Mouse (Mus musculus) embryonic facial prominence, embryonic 10.5 days (tissue): Measurements from ENCODE around the gene Afg1l. TPM values are rescaled to one million over a fixed set of nuclear protein-coding genes. Genes with fewer than 3 reads are reported as not detected.

Experiments
- DNase-seq: peaks from one replicate; pipeline ENCODE4 v3.0.0-alpha.2; 2017; ENCODE audit warnings: low spot score
- H3K27ac ChIP-seq: fragments of 300-500 bp; sonication (generic); replicated peaks from 2 replicates; pipeline ENCODE4 v1.5.1; 2016; ENCODE audit warnings: mild to moderate bottlenecking
- H3K27me3 ChIP-seq: fragments of 300-500 bp; sonication (generic); replicated peaks from 2 replicates; pipeline ENCODE4 v1.6.1; 2016; ENCODE audit warnings: low read depth, mild to moderate bottlenecking; ENCODE audit not compliant: poor library complexity, severe bottlenecking
- H3K36me3 ChIP-seq: fragments of 300-500 bp; sonication (generic); replicated peaks from 2 replicates; pipeline ENCODE4 v1.6.1; 2016; ENCODE audit warnings: mild to moderate bottlenecking, moderate library complexity
- H3K4me1 ChIP-seq: fragments of 300-500 bp; sonication (generic); 2 replicates; pipeline ENCODE4 v1.6.1; 2016
- H3K4me3 ChIP-seq: fragments of 300-500 bp; sonication (generic); 2 replicates; pipeline ENCODE4 v1.5.1; 2016; ENCODE audit warnings: mild to moderate bottlenecking, moderate library complexity
- H3K9me3 ChIP-seq: fragments of 300-500 bp; sonication (generic); 2 replicates; pipeline ENCODE4 v1.6.1; 2016; ENCODE audit warnings: mild to moderate bottlenecking
- WGBS: fragments of 180-500 bp; shearing (Covaris S2); methylation state at CpG from one replicate; pipeline ENCODE4 v1.1.7; 2016; 5-methylcytosine and 5-hydroxymethylcytosine counted together
- polyA plus RNA-seq: library from polyadenylated mRNA; unstranded; fragments of >200 nt; fragmentation: Nextera tagmentation; extraction: Ambion mirVana; gene quantifications from 2 replicates; pipeline ENCODE4 v1.2.1, GENCODE M21; 2016

Afg1l gene
- polyA plus RNA-seq, 1 experiment from 2014 or later = 4.7 TPM

GRCm38 (mm10) chr10:42277476-42278306 is 200.7 kb downstream of the Afg1l start:
- Histone ChIP-seq H3K27ac (peak overlapping the region; percentile 95), H3K9me3 (no peaks in the 10 kb centered on the region), H3K27me3 (peaks cover 26% of the 10 kb centered on the region), H3K36me3 (no peaks in the 10 kb centered on the region), H3K4me1 (peaks cover 42% of the 10 kb centered on the region), H3K4me3 (peak overlapping the region; percentile 89)
- DNase-seq = peak; percentile 98
- WGBS = under 1% methylated on average over 78 of the region's 78 CpGs

GRCm38 (mm10) chr10:42276507-42277345 is 201.6 kb downstream of the Afg1l start, which contains the start of gene Foxo3:
Gene Foxo3 (minus strand): TSS chr10:42276755.
- H3K4me3 ChIP-seq = peak within 1 kb of the TSS; percentile 89
- H3K4me1 ChIP-seq = peaks cover 44% of the 10 kb centered on the region
- H3K27ac ChIP-seq = peak within 1 kb of the TSS; percentile 95
- peaks cover 26% of the 10 kb centered on the region for H3K27me3 ChIP-seq
- WGBS = under 1% methylated on average over 88 of the region's 88 CpGs
- DNase-seq = peak; percentile 94
- no peaks in the 10 kb centered on the region for H3K9me3 ChIP-seq
- H3K36me3 ChIP-seq = no peaks in the 10 kb centered on the region

GRCm38 (mm10) chr10:42275871-42276501 is 202.4 kb downstream of the Afg1l start:
- Histone ChIP-seq H3K9me3 (no peaks in the 10 kb centered on the region), H3K27me3 (peaks cover 29% of the 10 kb centered on the region), H3K27ac (peak overlapping the region; percentile 95), H3K4me1 (peaks cover 52% of the 10 kb centered on the region), H3K36me3 (no peaks in the 10 kb centered on the region), H3K4me3 (peak overlapping the region; percentile 89)
- WGBS = under 1% methylated on average over 40 of the region's 40 CpGs
- DNase-seq = peak; percentile 75

- DNase-seq = no peak
- H3K4me1 ChIP-seq = peaks cover 56% of the 10 kb centered on the region
- H3K9me3 ChIP-seq = no peaks in the 10 kb centered on the region
- under 1% methylated on average over 54 of the region's 54 CpGs for WGBS
- peak overlapping the region; percentile 89 for H3K4me3 ChIP-seq
- H3K27ac ChIP-seq = peak overlapping the region; percentile 95
- H3K27me3 ChIP-seq = peaks cover 29% of the 10 kb centered on the region
- no peaks in the 10 kb centered on the region for H3K36me3 ChIP-seq
Measured at GRCm38 (mm10) chr10:42275401-42275870, 202.9 kb downstream of the Afg1l start.

GRCm38 (mm10) chr10:42274712-42275400 is 203.5 kb downstream of the Afg1l start:
- H3K27ac ChIP-seq = peak overlapping the region; percentile 95
- no peaks in the 10 kb centered on the region for H3K9me3 ChIP-seq
- 1% methylated on average over 65 of the region's 65 CpGs for WGBS
- peaks cover 58% of the 10 kb centered on the region for H3K4me1 ChIP-seq
- DNase-seq = peak; percentile 62
- H3K4me3 ChIP-seq = peak overlapping the region; percentile 89
- no peaks in the 10 kb centered on the region; the same call in 1 of the 2 replicates for H3K36me3 ChIP-seq
- H3K27me3 ChIP-seq = peaks cover 29% of the 10 kb centered on the region

- H3K36me3 ChIP-seq = no peaks in the 10 kb centered on the region; the same call in 1 of the 2 replicates
- peak overlapping the region; percentile 95 for H3K27ac ChIP-seq
- H3K4me1 ChIP-seq = peaks cover 66% of the 10 kb centered on the region
- H3K4me3 ChIP-seq = peak overlapping the region; percentile 89
- WGBS = 3% methylated on average over 21 of the region's 21 CpGs
- peaks cover 26% of the 10 kb centered on the region for H3K27me3 ChIP-seq
- peak; percentile 50 for DNase-seq
- H3K9me3 ChIP-seq = no peaks in the 10 kb centered on the region
Measured at GRCm38 (mm10) chr10:42273760-42274691, 204.3 kb downstream of the Afg1l start.

- no peaks in the 10 kb centered on the region; the same call in 1 of the 2 replicates for H3K36me3 ChIP-seq
- WGBS = 66% methylated on average over 6 of the region's 6 CpGs
- peaks cover 64% of the 10 kb centered on the region for H3K4me1 ChIP-seq
- H3K4me3 ChIP-seq = peak overlapping the region; percentile 89
- no peak overlapping the region for H3K27ac ChIP-seq
- peaks cover 26% of the 10 kb centered on the region for H3K27me3 ChIP-seq
- H3K9me3 ChIP-seq = no peaks in the 10 kb centered on the region
- DNase-seq = no peak
Measured at GRCm38 (mm10) chr10:42273403-42273759, 205.0 kb downstream of the Afg1l start.

- Histone ChIP-seq H3K27me3 (peaks cover 26% of the 10 kb centered on the region), H3K9me3 (no peaks in the 10 kb centered on the region), H3K4me1 (peaks cover 57% of the 10 kb centered on the region), H3K4me3 (no peak overlapping the region), H3K27ac (no peak overlapping the region), H3K36me3 (peaks cover 13% of the 10 kb centered on the region)
- no peak for DNase-seq
- 47% methylated on average over 11 of the region's 11 CpGs for WGBS
Measured at GRCm38 (mm10) chr10:42271454-42272230, 206.7 kb downstream of the Afg1l start.

GRCm38 (mm10) chr10:42270277-42271083 is 207.9 kb downstream of the Afg1l start:
- H3K27ac ChIP-seq = no peak overlapping the region
- DNase-seq = no peak
- WGBS = 62% methylated on average over 10 of the region's 10 CpGs
- H3K9me3 ChIP-seq = no peaks in the 10 kb centered on the region
- H3K27me3 ChIP-seq = peaks cover 26% of the 10 kb centered on the region
- peaks cover 46% of the 10 kb centered on the region for H3K4me1 ChIP-seq
- no peak overlapping the region for H3K4me3 ChIP-seq
- H3K36me3 ChIP-seq = peaks cover 25% of the 10 kb centered on the region
